Mouse (Mus musculus): ENCODE measurements around the gene R3hdm1. TPM values are rescaled to one million over a fixed set of nuclear protein-coding genes. Genes with fewer than 3 reads are reported as not detected.

The R3hdm1 gene
- polyA plus RNA-seq, 1 experiment: 43.1 TPM

- Histone ChIP-seq H3K27ac (ENCODE audit: insufficient read depth, low read length) (no peak overlapping the region), H3K4me3 (ENCODE audit: extremely low read depth, insufficient read depth, insufficient read length) (no peak overlapping the region), H3K27me3 (ENCODE audit: control insufficient read depth, insufficient read depth, low read length) (no peaks in the 10 kb centered on the region), H3K36me3 (ENCODE audit: control insufficient read depth, insufficient read depth, low read length) (no peaks in the 10 kb centered on the region), H3K4me1 (ENCODE audit: control insufficient read depth, insufficient read depth, insufficient read length) (no peaks in the 10 kb centered on the region)
- WGBS: 90% methylated on average over 6 of the region's 6 CpGs
- DNase-seq (ENCODE audit: low read depth in 1 of 2, low spot score in 2 of 2): no peak
- TF ChIP-seq POLR2A (IDR thresholded peaks at IDR 0.05; ENCODE audit: low read depth, low read length) (no peak), CTCF (IDR thresholded peaks at IDR 0.05; ENCODE audit: extremely low read depth, insufficient read depth, insufficient read length, insufficient replicate concordance) (no peak)
These were observed 38.4 kb upstream of the R3hdm1 start for GRCm38 (mm10) chr1:128064716-128065115.

GRCm38 (mm10) chr1:128068945-128069397 lies 34.1 kb upstream of the R3hdm1 start:
- 75% methylated on average over 2 of the region's 2 CpGs for WGBS
- Histone ChIP-seq H3K36me3 (ENCODE audit: control insufficient read depth, insufficient read depth, low read length) (no peaks in the 10 kb centered on the region), H3K4me3 (ENCODE audit: extremely low read depth, insufficient read depth, insufficient read length) (no peak overlapping the region), H3K4me1 (ENCODE audit: control insufficient read depth, insufficient read depth, insufficient read length) (no peaks in the 10 kb centered on the region), H3K27ac (ENCODE audit: insufficient read depth, low read length) (no peak overlapping the region), H3K27me3 (ENCODE audit: control insufficient read depth, insufficient read depth, low read length) (no peaks in the 10 kb centered on the region)
- no peak for TF ChIP-seq CTCF (IDR thresholded peaks at IDR 0.05; ENCODE audit: extremely low read depth, insufficient read depth, insufficient read length, insufficient replicate concordance)
- TF ChIP-seq POLR2A (IDR thresholded peaks at IDR 0.05; ENCODE audit: low read depth, low read length): no peak
- no peak for DNase-seq (ENCODE audit: low read depth in 1 of 2, low spot score in 2 of 2)

GRCm38 (mm10) chr1:128070003-128070402 lies 33.1 kb upstream of the R3hdm1 start:
- Histone ChIP-seq H3K4me3 (ENCODE audit: extremely low read depth, insufficient read depth, insufficient read length) (no peak overlapping the region), H3K36me3 (ENCODE audit: control insufficient read depth, insufficient read depth, low read length) (no peaks in the 10 kb centered on the region), H3K27ac (ENCODE audit: insufficient read depth, low read length) (no peak overlapping the region), H3K4me1 (ENCODE audit: control insufficient read depth, insufficient read depth, insufficient read length) (no peaks in the 10 kb centered on the region), H3K27me3 (ENCODE audit: control insufficient read depth, insufficient read depth, low read length) (no peaks in the 10 kb centered on the region)
- DNase-seq (ENCODE audit: low read depth in 1 of 2, low spot score in 2 of 2): no peak
- WGBS: 85% methylated on average over 3 of the region's 3 CpGs
- no peak for TF ChIP-seq CTCF (IDR thresholded peaks at IDR 0.05; ENCODE audit: extremely low read depth, insufficient read depth, insufficient read length, insufficient replicate concordance)
- no peak for TF ChIP-seq POLR2A (IDR thresholded peaks at IDR 0.05; ENCODE audit: low read depth, low read length)

- Histone ChIP-seq H3K4me1 (ENCODE audit: control insufficient read depth, insufficient read depth, insufficient read length) (no peaks in the 10 kb centered on the region), H3K27ac (ENCODE audit: insufficient read depth, low read length) (no peak overlapping the region), H3K27me3 (ENCODE audit: control insufficient read depth, insufficient read depth, low read length) (no peaks in the 10 kb centered on the region), H3K4me3 (ENCODE audit: extremely low read depth, insufficient read depth, insufficient read length) (no peak overlapping the region), H3K36me3 (ENCODE audit: control insufficient read depth, insufficient read depth, low read length) (no peaks in the 10 kb centered on the region)
- TF ChIP-seq CTCF (IDR thresholded peaks at IDR 0.05; ENCODE audit: extremely low read depth, insufficient read depth, insufficient read length, insufficient replicate concordance) (no peak), POLR2A (IDR thresholded peaks at IDR 0.05; ENCODE audit: low read depth, low read length) (no peak)
- WGBS: 86% methylated on average over 6 of the region's 6 CpGs
- no peak for DNase-seq (ENCODE audit: low read depth in 1 of 2, low spot score in 2 of 2)
These were observed 30.1 kb upstream of the R3hdm1 start for GRCm38 (mm10) chr1:128073051-128073450.

GRCm38 (mm10) chr1:128076791-128077479 lies 26.2 kb upstream of the R3hdm1 start:
- Histone ChIP-seq H3K27me3 (ENCODE audit: control insufficient read depth, insufficient read depth, low read length) (no peaks in the 10 kb centered on the region), H3K4me1 (ENCODE audit: control insufficient read depth, insufficient read depth, insufficient read length) (no peaks in the 10 kb centered on the region; the same call in 1 of the 2 replicates), H3K27ac (ENCODE audit: insufficient read depth, low read length) (peak overlapping the region; percentile 50), H3K4me3 (ENCODE audit: extremely low read depth, insufficient read depth, insufficient read length) (no peak overlapping the region), H3K36me3 (ENCODE audit: control insufficient read depth, insufficient read depth, low read length) (no peaks in the 10 kb centered on the region)
- WGBS: 60% methylated on average over 8 of the region's 8 CpGs
- no peak for TF ChIP-seq POLR2A (IDR thresholded peaks at IDR 0.05; ENCODE audit: low read depth, low read length)
- TF ChIP-seq CTCF (IDR thresholded peaks at IDR 0.05; ENCODE audit: extremely low read depth, insufficient read depth, insufficient read length, insufficient replicate concordance): no peak
- peak in 1 of 2 experiments; percentile 40 for DNase-seq (ENCODE audit: low read depth in 1 of 2, low spot score in 2 of 2)

- Histone ChIP-seq H3K27me3 (ENCODE audit: control insufficient read depth, insufficient read depth, low read length) (no peaks in the 10 kb centered on the region), H3K27ac (ENCODE audit: insufficient read depth, low read length) (no peak overlapping the region)
These were observed 25.3 kb upstream of the R3hdm1 start for GRCm38 (mm10) chr1:128077788-128078187.

GRCm38 (mm10) chr1:128078646-128079045 lies 24.5 kb upstream of the R3hdm1 start:
- no peak for DNase-seq (ENCODE audit: low read depth in 1 of 2, low spot score in 2 of 2)
- Histone ChIP-seq H3K27ac (ENCODE audit: insufficient read depth, low read length) (no peak overlapping the region), H3K27me3 (ENCODE audit: control insufficient read depth, insufficient read depth, low read length) (no peaks in the 10 kb centered on the region), H3K4me1 (ENCODE audit: control insufficient read depth, insufficient read depth, insufficient read length) (no peaks in the 10 kb centered on the region; the same call in 1 of the 2 replicates), H3K36me3 (ENCODE audit: control insufficient read depth, insufficient read depth, low read length) (no peaks in the 10 kb centered on the region), H3K4me3 (ENCODE audit: extremely low read depth, insufficient read depth, insufficient read length) (no peak overlapping the region)
- WGBS: 100% methylated on average over 1 of the region's 1 CpGs
- TF ChIP-seq POLR2A (IDR thresholded peaks at IDR 0.05; ENCODE audit: low read depth, low read length): no peak
- no peak for TF ChIP-seq CTCF (IDR thresholded peaks at IDR 0.05; ENCODE audit: extremely low read depth, insufficient read depth, insufficient read length, insufficient replicate concordance)

More at GRCm38 (mm10) chr1:128077788-128078187, 25.3 kb upstream of the R3hdm1 start:
- H3K4me1 ChIP-seq (ENCODE audit: control insufficient read depth, insufficient read depth, insufficient read length): no peaks in the 10 kb centered on the region; the same call in 1 of the 2 replicates
- DNase-seq (ENCODE audit: low read depth in 1 of 2, low spot score in 2 of 2): no peak
- 94% methylated on average over 2 of the region's 2 CpGs for WGBS
- H3K36me3 ChIP-seq (ENCODE audit: control insufficient read depth, insufficient read depth, low read length): no peaks in the 10 kb centered on the region
- H3K4me3 ChIP-seq (ENCODE audit: extremely low read depth, insufficient read depth, insufficient read length): no peak overlapping the region
- TF ChIP-seq POLR2A (IDR thresholded peaks at IDR 0.05; ENCODE audit: low read depth, low read length) (no peak), CTCF (IDR thresholded peaks at IDR 0.05; ENCODE audit: extremely low read depth, insufficient read depth, insufficient read length, insufficient replicate concordance) (no peak)
